Mouse (Mus musculus): ENCODE results near the gene Rassf1. TPM values are rescaled to one million over a fixed set of nuclear protein-coding genes. Genes with fewer than 3 reads are reported as not detected.
A peak's percentile ranks its signal among the peaks of the same experiment; 100 is the strongest.

Gene Rassf1
- polyA plus RNA-seq, 1 experiment from 2014 or later, result 42.4 TPM

GRCm38 (mm10) chr9:107547957-107548356, 3.4 kb upstream of the Rassf1 start:
- Histone ChIP-seq H3K4me3 (ENCODE audit: low read depth, low read length) (no peak overlapping the region), H3K27me3 (ENCODE audit: control insufficient read depth, insufficient read depth, low read length) (peaks cover 5% of the 10 kb centered on the region; the same call in 1 of the 2 replicates), H3K27ac (replicated peaks; ENCODE audit: low read depth, low read length) (no peak overlapping the region), H3K36me3 (replicated peaks; ENCODE audit: control insufficient read depth, insufficient read depth, low read depth, low read length) (no peaks in the 10 kb centered on the region; the same call in 1 of the 2 replicates), H3K4me2 (ENCODE audit: low read depth, low read length) (no peak overlapping the region), H3K4me1 (ENCODE audit: control insufficient read depth, insufficient read depth, low read length) (no peaks in the 10 kb centered on the region; the same call in 1 of the 2 replicates), H3K9me3 (replicated peaks; ENCODE audit: control insufficient read depth, low read length) (no peaks in the 10 kb centered on the region), H3K9ac (replicated peaks; ENCODE audit: low read length) (no peak overlapping the region)
- DNase-seq (ENCODE audit: low spot score), result no peak
- ATAC-seq (replicated peaks; ENCODE audit: insufficient number of reproducible peaks, low FRiP score, low TSS enrichment, low read depth), result no peak
- 78% methylated on average over 5 of the region's 5 CpGs for WGBS

- Histone ChIP-seq H3K4me1 (ENCODE audit: control insufficient read depth, insufficient read depth, low read length) (no peaks in the 10 kb centered on the region; the same call in 1 of the 2 replicates), H3K9me3 (replicated peaks; ENCODE audit: control insufficient read depth, low read length) (no peaks in the 10 kb centered on the region), H3K27me3 (ENCODE audit: control insufficient read depth, insufficient read depth, low read length) (peaks cover 5% of the 10 kb centered on the region; the same call in 1 of the 2 replicates), H3K27ac (replicated peaks; ENCODE audit: low read depth, low read length) (no peak overlapping the region), H3K4me3 (ENCODE audit: low read depth, low read length) (no peak overlapping the region), H3K4me2 (ENCODE audit: low read depth, low read length) (no peak overlapping the region), H3K36me3 (replicated peaks; ENCODE audit: control insufficient read depth, insufficient read depth, low read depth, low read length) (no peaks in the 10 kb centered on the region; the same call in 1 of the 2 replicates), H3K9ac (replicated peaks; ENCODE audit: low read length) (no peak overlapping the region)
- WGBS, result 85% methylated on average over 10 of the region's 10 CpGs
- DNase-seq (ENCODE audit: low spot score) (no peak), ATAC-seq (replicated peaks; ENCODE audit: insufficient number of reproducible peaks, low FRiP score, low TSS enrichment, low read depth) (no peak)
Measured at GRCm38 (mm10) chr9:107548820-107549219, 2.5 kb upstream of the Rassf1 start.

GRCm38 (mm10) chr9:107549297-107550074, 1.9 kb upstream of the Rassf1 start:
- Histone ChIP-seq H3K36me3 (replicated peaks; ENCODE audit: control insufficient read depth, insufficient read depth, low read depth, low read length) (no peaks in the 10 kb centered on the region; the same call in 1 of the 2 replicates), H3K27ac (replicated peaks; ENCODE audit: low read depth, low read length) (no peak overlapping the region), H3K9ac (replicated peaks; ENCODE audit: low read length) (no peak overlapping the region), H3K4me3 (ENCODE audit: low read depth, low read length) (no peak overlapping the region), H3K9me3 (replicated peaks; ENCODE audit: control insufficient read depth, low read length) (no peaks in the 10 kb centered on the region), H3K4me2 (ENCODE audit: low read depth, low read length) (no peak overlapping the region), H3K4me1 (ENCODE audit: control insufficient read depth, insufficient read depth, low read length) (no peaks in the 10 kb centered on the region; the same call in 1 of the 2 replicates), H3K27me3 (ENCODE audit: control insufficient read depth, insufficient read depth, low read length) (peaks cover 5% of the 10 kb centered on the region; the same call in 1 of the 2 replicates)
- DNase-seq (ENCODE audit: low spot score) (no peak), ATAC-seq (replicated peaks; ENCODE audit: insufficient number of reproducible peaks, low FRiP score, low TSS enrichment, low read depth) (no peak)
- 81% methylated on average over 20 of the region's 20 CpGs for WGBS

GRCm38 (mm10) chr9:107550491-107551116, 751 bp upstream of the Rassf1 start:
- Histone ChIP-seq H3K9me3 (replicated peaks; ENCODE audit: control insufficient read depth, low read length) (no peaks in the 10 kb centered on the region), H3K27me3 (ENCODE audit: control insufficient read depth, insufficient read depth, low read length) (peaks cover 5% of the 10 kb centered on the region; the same call in 1 of the 2 replicates), H3K4me2 (ENCODE audit: low read depth, low read length) (peak overlapping the region; percentile 92), H3K27ac (replicated peaks; ENCODE audit: low read depth, low read length) (no peak overlapping the region), H3K9ac (replicated peaks; ENCODE audit: low read length) (peak overlapping the region; percentile 82; the same call in 1 of the 2 replicates), H3K36me3 (replicated peaks; ENCODE audit: control insufficient read depth, insufficient read depth, low read depth, low read length) (no peaks in the 10 kb centered on the region), H3K4me1 (ENCODE audit: control insufficient read depth, insufficient read depth, low read length) (no peaks in the 10 kb centered on the region; the same call in 1 of the 2 replicates), H3K4me3 (ENCODE audit: low read depth, low read length) (peak overlapping the region; percentile 50)
- ATAC-seq (replicated peaks; ENCODE audit: insufficient number of reproducible peaks, low FRiP score, low TSS enrichment, low read depth), result no peak
- 20% methylated on average over 23 of the region's 23 CpGs for WGBS
- DNase-seq (ENCODE audit: low spot score), result no peak

- Histone ChIP-seq H3K9ac (replicated peaks; ENCODE audit: low read length) (peak overlapping the region; percentile 82), H3K36me3 (replicated peaks; ENCODE audit: control insufficient read depth, insufficient read depth, low read depth, low read length) (no peaks in the 10 kb centered on the region; the same call in 1 of the 2 replicates), H3K9me3 (replicated peaks; ENCODE audit: control insufficient read depth, low read length) (no peaks in the 10 kb centered on the region), H3K4me2 (ENCODE audit: low read depth, low read length) (peak overlapping the region; percentile 92), H3K27me3 (ENCODE audit: control insufficient read depth, insufficient read depth, low read length) (peaks cover 5% of the 10 kb centered on the region; the same call in 1 of the 2 replicates), H3K4me1 (ENCODE audit: control insufficient read depth, insufficient read depth, low read length) (no peaks in the 10 kb centered on the region; the same call in none of the 2 replicates), H3K4me3 (ENCODE audit: low read depth, low read length) (peak overlapping the region; percentile 50), H3K27ac (replicated peaks; ENCODE audit: low read depth, low read length) (no peak overlapping the region)
- peak; percentile 38 for DNase-seq (ENCODE audit: low spot score)
- ATAC-seq (replicated peaks; ENCODE audit: insufficient number of reproducible peaks, low FRiP score, low TSS enrichment, low read depth), result no peak
- 8% methylated on average over 8 of the region's 8 CpGs for WGBS
Measured at GRCm38 (mm10) chr9:107551890-107552355, 568 bp downstream of the Rassf1 start.

- H3K4me3 ChIP-seq (ENCODE audit: low read depth, low read length), result no peak overlapping the region
- H3K4me2 ChIP-seq (ENCODE audit: low read depth, low read length), result peak overlapping the region; percentile 5; the same call in 1 of the 2 replicates
- no peak overlapping the region; the same call in 1 of the 2 replicates for H3K9ac ChIP-seq (replicated peaks; ENCODE audit: low read length)
Measured at GRCm38 (mm10) chr9:107552690-107553393, 1.5 kb downstream of the Rassf1 start.

GRCm38 (mm10) chr9:107553541-107554318, 2.4 kb downstream of the Rassf1 start:
- Histone ChIP-seq H3K27me3 (ENCODE audit: control insufficient read depth, insufficient read depth, low read length) (peaks cover 5% of the 10 kb centered on the region; the same call in 1 of the 2 replicates), H3K27ac (replicated peaks; ENCODE audit: low read depth, low read length) (peak overlapping the region; percentile 28; the same call in 1 of the 2 replicates), H3K9ac (replicated peaks; ENCODE audit: low read length) (peak overlapping the region; percentile 69), H3K9me3 (replicated peaks; ENCODE audit: control insufficient read depth, low read length) (no peaks in the 10 kb centered on the region), H3K4me3 (ENCODE audit: low read depth, low read length) (peak overlapping the region; percentile 74), H3K36me3 (replicated peaks; ENCODE audit: control insufficient read depth, insufficient read depth, low read depth, low read length) (peaks cover 3% of the 10 kb centered on the region), H3K4me1 (ENCODE audit: control insufficient read depth, insufficient read depth, low read length) (no peaks in the 10 kb centered on the region; the same call in none of the 2 replicates), H3K4me2 (ENCODE audit: low read depth, low read length) (peak overlapping the region; percentile 91)
- ATAC-seq (replicated peaks; ENCODE audit: insufficient number of reproducible peaks, low FRiP score, low TSS enrichment, low read depth), result peak; percentile 42
- DNase-seq (ENCODE audit: low spot score), result no peak
- 8% methylated on average over 37 of the region's 37 CpGs for WGBS

More at GRCm38 (mm10) chr9:107552690-107553393, 1.5 kb downstream of the Rassf1 start:
- ATAC-seq (replicated peaks; ENCODE audit: insufficient number of reproducible peaks, low FRiP score, low TSS enrichment, low read depth), result no peak
- 76% methylated on average over 5 of the region's 5 CpGs for WGBS
- Histone ChIP-seq H3K27me3 (ENCODE audit: control insufficient read depth, insufficient read depth, low read length) (peaks cover 5% of the 10 kb centered on the region; the same call in 1 of the 2 replicates), H3K9me3 (replicated peaks; ENCODE audit: control insufficient read depth, low read length) (no peaks in the 10 kb centered on the region), H3K4me1 (ENCODE audit: control insufficient read depth, insufficient read depth, low read length) (no peaks in the 10 kb centered on the region; the same call in none of the 2 replicates), H3K36me3 (replicated peaks; ENCODE audit: control insufficient read depth, insufficient read depth, low read depth, low read length) (no peaks in the 10 kb centered on the region; the same call in 1 of the 2 replicates), H3K27ac (replicated peaks; ENCODE audit: low read depth, low read length) (no peak overlapping the region)
- no peak for DNase-seq (ENCODE audit: low spot score)

Measured in embryonic facial prominence, embryonic 11.5 days (tissue).